Mouse (Mus musculus) midbrain, postnatal 0 days (tissue): ENCODE data around the gene Mob1a. TPM values are rescaled to one million over a fixed set of nuclear protein-coding genes. Genes with fewer than 3 reads are reported as not detected.

Source experiments
- ATAC-seq: fragments of 200-750 bp; cut with Nextera tagmentation; 2 replicates; pipeline ENCODE4 v1.8.0; 2017; ENCODE audit warnings: moderate number of reproducible peaks, mild to moderate bottlenecking, moderate TSS enrichment, moderate library complexity; ENCODE audit not compliant: low FRiP score
- DNase-seq: peaks from one replicate; pipeline ENCODE4 v3.0.0-alpha.2; 2015; ENCODE audit warnings: low spot score
- H3K27ac ChIP-seq: fragments of 300-500 bp; sonication (generic); 2 replicates; pipeline ENCODE4 v1.5.1; 2014; ENCODE audit warnings: low read depth, mild to moderate bottlenecking, low read length, mixed read lengths
- H3K27me3 ChIP-seq: fragments of 300-500 bp; sonication (generic); 2 replicates; pipeline ENCODE4 v1.6.1; 2014; ENCODE audit warnings: low read length, control low read depth, mixed read lengths; ENCODE audit not compliant: insufficient read depth
- H3K36me3 ChIP-seq: fragments of 300-500 bp; sonication (generic); 2 replicates; pipeline ENCODE4 v1.6.1; 2014; ENCODE audit warnings: low read length, control low read depth, mixed read lengths; ENCODE audit not compliant: insufficient read depth
- H3K4me1 ChIP-seq: fragments of 300-500 bp; sonication (generic); 2 replicates; pipeline ENCODE4 v1.6.1; 2014; ENCODE audit warnings: mild to moderate bottlenecking, control low read depth, antibody characterized with exemption, low read length, mixed read lengths; ENCODE audit not compliant: insufficient read depth
- H3K4me2 ChIP-seq: fragments of 300-500 bp; sonication (generic); 2 replicates; pipeline ENCODE4 v1.6.1; 2014; ENCODE audit warnings: low read depth, mild to moderate bottlenecking, low read length, mixed read lengths; ENCODE audit not compliant: poor library complexity, severe bottlenecking
- H3K4me3 ChIP-seq: fragments of 300-500 bp; sonication (generic); 2 replicates; pipeline ENCODE4 v1.5.1; 2014; ENCODE audit warnings: low read depth, mild to moderate bottlenecking, low read length, moderate library complexity
- H3K9ac ChIP-seq: fragments of 300-500 bp; sonication (generic); replicated peaks from 2 replicates; pipeline ENCODE4 v1.6.1; 2014; ENCODE audit warnings: mild to moderate bottlenecking, low read length, moderate library complexity, mixed read lengths; ENCODE audit not compliant: poor library complexity, severe bottlenecking
- H3K9me3 ChIP-seq: fragments of 300-500 bp; sonication (generic); 2 replicates; pipeline ENCODE4 v1.6.1; 2016; ENCODE audit warnings: low read length, control low read depth
- CTCF ChIP-seq: IDR thresholded peaks from 2 replicates; pipeline ENCODE4 v1.5.1; 2016; ENCODE audit warnings: antibody characterized with exemption, mild to moderate bottlenecking
- WGBS: fragments of 180-500 bp; shearing (Covaris S2); extraction: QIAGEN DNeasy Blood & Tissue Kit; methylation state at CpG from one replicate; pipeline ENCODE4 v1.1.7; 2014; 5-methylcytosine and 5-hydroxymethylcytosine counted together
- polyA plus RNA-seq: library from polyadenylated mRNA; unstranded; fragments of >200 nt; fragmentation: Nextera tagmentation; extraction: Ambion mirVana; gene quantifications from 2 replicates; pipeline ENCODE4 v1.2.1, GENCODE M21; 2015
- total RNA-seq: library from RNA; depleted of rRNA; stranded (reverse); fragments of >200 nt; gene quantifications from 2 replicates; pipeline ENCODE4 v1.2.3, GENCODE M21; 2014

Mob1a gene
- total and polyA plus RNA-seq, 2 experiments from 2014 or later: 8.7 to 23.2 TPM

DNA sequence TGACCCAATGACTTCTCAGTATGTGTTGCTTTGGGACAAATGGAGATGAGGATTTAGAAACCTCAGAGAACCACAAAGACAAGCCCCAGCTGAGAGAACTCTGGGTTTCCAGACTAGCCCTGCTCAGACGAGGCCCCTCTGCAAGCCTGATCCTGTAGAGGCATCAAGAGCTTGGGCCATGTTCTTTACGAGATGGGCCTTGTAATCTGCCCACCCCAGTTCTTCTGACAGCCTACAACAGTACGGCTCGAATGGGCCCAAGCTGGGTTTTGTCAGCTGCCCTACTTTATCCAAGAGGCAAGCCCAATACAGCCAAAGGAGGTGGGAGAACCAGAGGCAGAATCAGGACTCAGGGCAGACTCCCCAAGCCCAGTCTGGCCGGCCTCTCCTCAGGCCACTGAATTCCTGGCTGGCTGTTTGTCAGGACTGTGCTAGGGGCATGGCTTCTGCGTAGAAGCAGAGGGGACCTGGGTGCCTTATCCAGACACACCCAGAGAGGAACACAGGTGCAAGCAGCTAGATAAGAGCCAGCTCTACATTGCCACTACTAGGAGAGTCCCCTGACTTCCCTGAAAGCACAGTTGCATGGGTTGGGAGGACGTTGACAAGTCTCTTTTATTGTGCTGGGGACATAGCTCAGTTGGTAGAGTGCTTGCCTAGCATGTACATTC is 25.8 kb downstream of the Mob1a start:
- ATAC-seq: no peak
- H3K4me3 ChIP-seq: no peak overlapping the region
- peaks cover 5% of the 10 kb centered on the region for H3K36me3 ChIP-seq
- H3K4me2 ChIP-seq: no peak overlapping the region
- H3K9ac ChIP-seq: no peak overlapping the region
- no peaks in the 10 kb centered on the region for H3K27me3 ChIP-seq
- H3K27ac ChIP-seq: no peak overlapping the region
- peaks cover 3% of the 10 kb centered on the region; the same call in 1 of the 2 replicates for H3K4me1 ChIP-seq
- no peak for DNase-seq
- WGBS: 77% methylated on average over 7 of the region's 7 CpGs
- no peaks in the 10 kb centered on the region for H3K9me3 ChIP-seq
- TF ChIP-seq CTCF: no peak

DNA sequence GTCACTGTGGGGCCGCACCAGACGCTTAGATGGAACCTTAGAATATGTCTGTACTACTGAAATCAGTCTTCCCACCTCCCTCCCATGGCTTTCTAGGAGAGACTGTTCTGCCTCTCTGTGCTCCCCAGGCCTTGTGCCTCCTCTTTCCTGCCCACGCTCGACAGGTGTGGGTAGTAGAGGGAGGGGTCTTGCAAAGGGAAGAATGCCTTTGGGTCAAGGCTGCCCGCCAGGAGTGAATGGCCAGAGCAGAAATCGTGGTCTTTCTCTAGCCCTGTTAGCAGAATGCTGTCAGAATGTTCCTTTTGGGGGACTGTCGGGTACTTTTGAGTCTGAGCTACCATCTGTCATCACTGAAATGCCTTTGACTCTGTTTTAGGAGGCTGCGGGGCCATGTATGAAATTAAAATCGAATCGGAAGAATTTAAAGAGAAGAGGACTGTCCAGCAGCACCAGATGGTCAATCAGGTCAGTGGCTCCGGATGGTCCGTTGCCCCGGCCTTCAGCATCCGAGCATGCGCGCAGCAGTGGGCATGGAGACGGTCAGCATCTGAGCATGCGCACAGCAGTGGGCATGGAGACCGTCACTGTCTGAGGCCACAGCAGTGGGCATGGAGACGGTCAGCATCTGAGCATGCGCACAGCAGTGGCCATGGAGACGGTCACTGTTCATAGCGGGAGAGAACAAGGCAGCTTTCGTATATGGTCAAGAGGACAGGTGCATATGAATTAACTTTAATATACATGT is 27.0 kb downstream of the Mob1a start:
- H3K4me3 ChIP-seq: no peak overlapping the region
- 94% methylated on average over 24 of the region's 24 CpGs for WGBS
- DNase-seq: no peak
- H3K4me1 ChIP-seq: peaks cover 3% of the 10 kb centered on the region; the same call in 1 of the 2 replicates
- no peaks in the 10 kb centered on the region for H3K27me3 ChIP-seq
- no peak overlapping the region for H3K4me2 ChIP-seq
- TF ChIP-seq CTCF: no peak
- peaks cover 5% of the 10 kb centered on the region for H3K36me3 ChIP-seq
- no peak for ATAC-seq
- H3K9ac ChIP-seq: no peak overlapping the region
- H3K9me3 ChIP-seq: no peaks in the 10 kb centered on the region
- no peak overlapping the region for H3K27ac ChIP-seq

DNA sequence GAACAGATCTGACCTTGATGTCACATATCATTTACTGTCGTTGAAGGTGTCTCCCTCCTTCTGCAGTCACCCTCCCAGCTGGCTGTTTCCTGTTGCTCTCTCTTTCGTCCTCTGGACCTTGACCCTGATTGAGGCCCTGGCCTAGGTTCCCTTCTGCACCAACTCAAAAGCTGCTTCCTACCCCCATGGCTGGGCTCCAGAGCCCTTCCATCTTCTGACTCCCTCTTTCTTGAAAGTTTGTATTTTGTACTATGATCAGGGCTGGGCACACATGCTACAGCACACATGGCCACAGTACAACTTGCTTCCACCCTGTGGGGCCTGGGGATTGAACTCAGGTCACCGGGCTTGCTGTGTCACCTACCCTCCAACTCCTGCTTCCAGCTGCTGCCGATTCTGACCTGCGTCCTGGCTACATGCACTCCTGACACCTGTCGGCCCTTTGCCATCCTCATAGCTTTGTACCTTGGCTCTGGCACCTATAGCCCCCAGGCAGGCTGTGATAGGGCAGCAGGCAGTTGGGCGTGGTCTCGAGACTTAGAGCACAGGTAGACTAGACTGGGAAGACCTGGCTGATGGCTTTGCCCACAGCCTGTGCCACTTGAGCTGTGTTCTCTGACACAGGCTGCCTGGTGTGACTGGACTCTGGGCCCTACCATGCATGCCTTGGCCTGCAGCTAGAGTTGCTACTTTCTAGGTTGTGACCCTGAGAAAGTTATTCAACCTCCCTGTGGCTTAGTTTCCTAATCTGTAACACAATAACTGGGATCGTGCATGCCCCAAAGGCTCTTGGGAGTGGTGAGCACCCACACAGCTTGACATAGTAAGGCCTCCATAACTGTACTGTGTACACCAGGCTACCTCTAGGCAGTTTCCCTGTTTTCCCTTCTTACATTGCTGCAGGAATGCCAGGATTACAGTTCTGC is 29.3 kb downstream of the Mob1a start:
- no peak for ATAC-seq
- H3K27me3 ChIP-seq: no peaks in the 10 kb centered on the region
- H3K36me3 ChIP-seq: peaks cover 16% of the 10 kb centered on the region
- H3K27ac ChIP-seq: no peak overlapping the region
- no peak for TF ChIP-seq CTCF
- no peak for DNase-seq
- H3K4me3 ChIP-seq: no peak overlapping the region
- no peak overlapping the region for H3K9ac ChIP-seq
- H3K4me2 ChIP-seq: no peak overlapping the region
- H3K4me1 ChIP-seq: peaks cover 3% of the 10 kb centered on the region; the same call in 1 of the 2 replicates
- WGBS: 87% methylated on average over 9 of the region's 9 CpGs
- no peaks in the 10 kb centered on the region for H3K9me3 ChIP-seq

DNA sequence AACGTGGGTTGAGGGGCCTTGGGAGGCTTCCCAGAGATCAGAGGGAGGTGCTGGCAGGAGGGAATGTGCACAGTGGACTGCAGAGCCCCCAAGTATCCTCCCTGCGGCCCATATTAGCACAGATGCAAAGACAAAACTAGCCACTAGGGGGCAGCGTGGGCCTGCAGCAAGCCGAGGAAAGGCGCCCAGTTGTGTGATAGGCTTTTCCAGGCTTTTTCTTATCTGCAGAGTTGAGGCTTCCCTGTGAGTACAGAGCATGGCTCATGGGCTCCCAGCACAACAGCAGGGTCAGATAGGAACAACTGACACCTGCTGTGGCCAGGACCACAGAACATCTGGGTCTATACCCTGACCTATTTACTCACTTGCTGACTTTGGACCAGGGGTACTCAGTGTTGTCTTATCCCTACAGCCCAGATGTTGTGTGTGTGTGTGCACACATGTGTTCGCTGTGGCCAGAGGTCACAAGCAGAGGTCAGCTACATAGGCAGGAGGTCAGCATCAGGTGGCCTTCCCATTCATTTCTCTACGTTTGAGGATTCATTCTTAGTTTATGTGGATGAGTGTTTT is 30.8 kb downstream of the Mob1a start:
- Histone ChIP-seq H3K4me1 (no peaks in the 10 kb centered on the region), H3K9ac (no peak overlapping the region), H3K36me3 (peaks cover 26% of the 10 kb centered on the region), H3K4me3 (no peak overlapping the region), H3K4me2 (no peak overlapping the region), H3K27ac (no peak overlapping the region), H3K27me3 (no peaks in the 10 kb centered on the region), H3K9me3 (no peaks in the 10 kb centered on the region)
- 25% methylated on average over 7 of the region's 7 CpGs for WGBS
- peak; percentile 98 for TF ChIP-seq CTCF
- DNase-seq (peak; percentile 88), ATAC-seq (peak; percentile 52)

GRCm38 (mm10) chr6:83357436-83357835 is 31.6 kb downstream of the Mob1a start:
- H3K36me3 ChIP-seq: peaks cover 27% of the 10 kb centered on the region
- no peak for ATAC-seq

More at GRCm38 (mm10) chr6:83357436-83357835, 31.6 kb downstream of the Mob1a start:
- H3K9ac ChIP-seq: no peak overlapping the region
- H3K4me3 ChIP-seq: no peak overlapping the region
- DNase-seq: no peak
- no peak for TF ChIP-seq CTCF
- no peaks in the 10 kb centered on the region for H3K27me3 ChIP-seq
- WGBS: 95% methylated on average over 10 of the region's 10 CpGs
- H3K4me2 ChIP-seq: no peak overlapping the region
- H3K27ac ChIP-seq: no peak overlapping the region
- H3K4me1 ChIP-seq: no peaks in the 10 kb centered on the region
- no peaks in the 10 kb centered on the region for H3K9me3 ChIP-seq
